Mouse (Mus musculus): ENCODE data around the gene CK137956.

GRCm38 (mm10) chr4:127989347-127989995 lies 18.7 kb upstream of the CK137956 start:
- TF ChIP-seq CTCF (IDR thresholded peaks at IDR 0.05; ENCODE audit: low read depth, low read length) (no peak), POLR2A (IDR thresholded peaks at IDR 0.05; ENCODE audit: borderline replicate concordance, low read depth, low read length) (no peak)

Data from bone marrow macrophage, adult 2 months (primary cell).